Mouse (Mus musculus) embryonic fibroblast, embryonic 13.5 days (primary cell): Measurements from ENCODE around the gene Hoxa5.

Source experiments
- CTCF ChIP-seq: IDR thresholded peaks from 2 replicates; pipeline ENCODE4 v1.5.1; 2011; ENCODE audit warnings: mild to moderate bottlenecking, control low read depth, low read length, moderate library complexity, borderline replicate concordance; ENCODE audit not compliant: insufficient read depth
- POLR2A ChIP-seq: IDR thresholded peaks from 2 replicates; pipeline ENCODE4 v1.6.1; 2011; ENCODE audit warnings: low read depth, mild to moderate bottlenecking, control low read depth, low read length, moderate library complexity

GRCm38 (mm10) chr6:52234428-52235140 is 30.2 kb upstream of the Hoxa5 start:
- no peak for TF ChIP-seq CTCF
- TF ChIP-seq POLR2A: peak; percentile 67
